Mouse (Mus musculus): Measurements from ENCODE around the gene Degs2. TPM values are rescaled to one million over a fixed set of nuclear protein-coding genes. Genes with fewer than 3 reads are reported as not detected.

The Degs2 gene
- not detected in 2 replicates for polyA plus RNA-seq (2012)

DNA sequence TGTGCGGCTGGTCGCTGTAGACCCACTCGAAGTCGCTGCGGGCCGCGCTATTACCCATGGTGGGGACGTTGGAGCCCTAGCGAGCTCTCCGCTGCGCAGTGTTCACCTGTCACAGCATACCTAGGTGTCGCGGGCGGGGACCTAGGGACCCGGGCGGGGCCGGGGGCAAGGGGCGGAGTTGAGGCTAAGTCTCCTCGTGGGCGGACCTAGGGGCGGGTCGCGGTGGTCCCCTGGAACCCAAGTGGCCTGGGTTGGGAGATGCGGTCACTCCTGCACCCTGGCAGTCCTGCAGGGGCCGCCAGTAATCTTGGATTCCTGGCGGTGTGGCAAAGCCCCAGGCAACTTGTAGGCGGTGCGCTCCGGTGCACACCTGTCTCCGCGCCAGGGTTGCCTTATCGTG lies at the start of gene Degs2:
TSS of gene Degs2 (minus strand) at position 131 of the 400 bp plus-strand sequence.
- TF ChIP-seq GATA1 (IDR thresholded peaks at IDR 0.05; ENCODE audit: low read length), result no peak

DNA sequence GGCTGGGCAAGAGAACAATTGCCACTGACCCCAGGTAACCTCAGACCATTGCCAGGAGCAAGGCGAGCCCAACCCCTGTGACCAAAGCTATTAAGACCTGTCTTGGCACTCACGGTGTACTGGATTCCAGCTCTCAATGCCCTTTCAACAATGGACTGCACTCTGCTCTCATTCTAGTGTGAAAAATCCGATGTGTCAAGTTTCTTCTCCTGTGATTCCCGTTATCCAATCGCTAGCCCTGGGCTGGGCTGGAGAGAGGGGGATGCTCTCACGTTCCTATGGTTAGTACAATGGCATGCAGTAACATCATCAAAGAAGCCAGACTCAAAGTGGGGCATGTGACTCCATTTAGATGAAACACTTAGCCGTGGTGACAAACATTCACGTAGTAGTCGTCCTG lies 49.7 kb upstream of the Degs2 start:
- no peak for TF ChIP-seq GATA1 (IDR thresholded peaks at IDR 0.05; ENCODE audit: low read length)

DNA sequence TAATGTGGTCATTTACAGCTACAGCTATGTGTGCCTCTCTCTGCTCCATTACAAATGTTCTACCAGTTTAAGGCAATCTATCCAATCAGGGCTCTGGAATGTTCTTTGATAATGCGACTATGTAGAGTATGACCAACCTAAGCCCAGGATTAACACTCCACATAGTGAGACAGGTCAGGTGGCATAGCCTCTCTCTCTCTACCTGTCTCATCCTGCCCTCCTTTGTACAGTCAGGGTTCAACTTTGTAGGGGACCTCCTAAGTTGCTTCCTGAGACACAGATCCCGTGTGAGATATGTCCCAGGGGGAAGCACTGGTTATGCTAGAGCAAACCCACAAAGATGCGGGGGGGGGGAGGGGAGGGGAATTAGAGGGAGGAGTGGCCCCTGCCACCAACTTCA lies 48.1 kb upstream of the Degs2 start:
- no peak for TF ChIP-seq GATA1 (IDR thresholded peaks at IDR 0.05; ENCODE audit: low read length)

DNA sequence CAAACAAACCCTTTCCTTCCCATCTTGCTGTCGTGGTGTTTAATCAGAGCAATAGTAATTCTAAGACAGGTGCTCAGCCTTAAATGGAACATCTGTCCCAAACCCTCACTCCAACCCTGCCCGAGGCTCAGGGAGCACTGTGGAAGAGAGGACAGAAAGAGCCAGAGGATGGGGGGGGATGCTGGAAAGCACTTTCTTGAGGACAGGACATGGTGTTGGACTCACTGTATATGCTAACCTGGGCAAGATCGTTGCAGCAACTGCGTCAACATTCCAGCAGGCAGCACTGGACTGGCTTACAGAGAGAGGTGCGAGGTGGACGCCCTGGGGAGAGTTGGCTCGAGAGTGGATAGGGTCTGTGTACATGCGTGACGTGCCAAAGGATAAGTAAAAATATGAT lies 47.3 kb upstream of the Degs2 start:
- TF ChIP-seq GATA1 (IDR thresholded peaks at IDR 0.05; ENCODE audit: low read length), result no peak

DNA sequence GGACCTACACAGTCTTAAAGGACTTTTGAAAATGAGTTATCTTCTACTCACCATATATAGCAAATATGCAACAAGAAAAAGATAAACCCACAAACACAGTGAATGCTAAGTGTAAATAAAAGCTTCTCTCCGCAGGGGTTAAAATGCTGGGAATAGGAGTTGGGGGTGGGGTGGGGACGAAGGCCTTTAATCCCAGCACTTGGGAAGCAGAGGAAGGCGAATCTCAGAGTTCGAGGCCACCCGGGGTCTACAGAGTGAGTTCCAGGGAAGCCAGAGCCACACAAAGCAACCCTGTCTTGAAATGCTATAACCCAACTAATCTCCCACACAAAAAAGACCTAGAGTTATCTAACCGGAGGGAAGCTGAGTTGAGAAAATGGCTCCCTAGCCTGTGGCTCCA lies 46.9 kb upstream of the Degs2 start:
- TF ChIP-seq GATA1 (IDR thresholded peaks at IDR 0.05; ENCODE audit: low read length), result no peak

DNA sequence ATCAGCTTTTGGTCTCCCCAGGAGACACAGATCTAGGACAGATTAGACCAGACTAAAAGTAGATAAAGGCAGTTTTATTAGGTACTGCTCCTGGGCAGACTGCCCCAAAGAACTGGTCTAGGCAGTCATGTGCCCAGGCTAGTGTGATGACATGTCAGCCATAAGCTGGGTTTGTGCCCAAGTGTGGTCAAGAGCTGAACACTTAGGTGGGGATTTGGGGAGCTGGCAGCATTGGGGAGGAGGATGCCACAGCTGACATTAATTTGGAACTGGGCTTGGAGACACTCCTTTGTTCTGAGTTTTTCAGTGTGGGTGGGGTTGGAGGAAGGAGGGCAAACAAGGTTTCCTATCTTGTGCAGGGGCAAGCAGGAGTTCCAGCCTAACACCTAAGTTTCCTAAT lies 43.9 kb upstream of the Degs2 start:
- no peak for TF ChIP-seq GATA1 (IDR thresholded peaks at IDR 0.05; ENCODE audit: low read length)

GRCm38 (mm10) chr12:108742241-108742640 lies 40.1 kb upstream of the Degs2 start:
- no peak for TF ChIP-seq GATA1 (IDR thresholded peaks at IDR 0.05; ENCODE audit: low read length)

DNA sequence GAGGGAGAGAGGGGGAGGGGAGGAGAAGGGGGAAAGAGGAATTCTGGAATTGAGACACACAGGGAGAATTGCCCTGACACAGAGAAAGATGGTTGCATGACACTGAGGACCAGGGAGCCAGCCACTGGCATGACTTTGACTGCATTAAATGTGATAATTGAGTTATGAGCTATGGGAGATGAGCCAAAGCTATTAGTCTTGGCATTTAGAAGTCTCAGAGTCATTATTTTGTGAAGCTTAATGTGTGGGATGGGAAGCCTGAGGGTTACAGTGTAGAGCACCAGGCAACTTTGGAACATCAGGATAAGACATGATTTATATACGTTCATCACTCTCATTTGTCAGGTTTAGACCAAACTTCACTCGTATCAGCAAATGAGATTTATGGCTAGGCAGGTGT lies 39.4 kb upstream of the Degs2 start:
- TF ChIP-seq GATA1 (IDR thresholded peaks at IDR 0.05; ENCODE audit: low read length), result no peak

DNA sequence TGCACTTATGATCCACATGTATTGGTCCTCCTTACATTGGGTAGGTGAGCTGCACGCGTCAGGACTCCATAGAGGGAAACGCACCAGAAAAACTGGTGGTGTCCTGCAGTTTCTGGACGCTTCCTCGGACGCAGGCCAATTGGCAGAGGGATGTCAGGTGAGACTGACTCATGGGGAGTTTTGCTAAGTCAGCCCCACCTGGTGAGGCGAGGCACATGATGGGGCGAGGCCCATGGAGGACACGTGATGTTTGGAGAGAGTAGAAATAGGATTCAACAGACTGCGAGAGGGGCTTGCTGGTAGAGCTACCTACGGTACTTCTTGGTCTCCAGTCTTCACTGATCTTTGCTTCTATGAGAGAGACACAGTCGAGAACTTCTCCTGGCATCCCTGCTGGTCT lies 36.6 kb upstream of the Degs2 start:
- TF ChIP-seq GATA1 (IDR thresholded peaks at IDR 0.05; ENCODE audit: low read length), result no peak

DNA sequence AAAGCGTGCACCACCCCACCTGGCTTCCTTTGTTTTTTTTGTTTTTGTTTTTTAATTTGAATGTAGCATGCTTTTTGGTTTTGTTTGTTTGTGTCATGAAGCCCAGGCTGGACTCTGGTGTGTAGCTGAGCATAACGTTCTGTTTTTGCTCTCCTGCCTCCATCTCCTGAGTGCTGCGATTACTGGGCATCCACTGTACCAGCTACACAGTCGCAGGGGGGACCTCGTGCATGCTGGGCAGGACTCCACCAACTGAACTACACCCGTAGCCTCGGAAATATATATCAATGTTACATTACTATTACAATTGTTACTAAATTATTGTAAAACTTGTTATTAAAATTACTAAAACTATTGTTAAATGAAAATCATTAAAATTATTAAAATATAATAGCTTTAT lies 35.7 kb upstream of the Degs2 start:
- TF ChIP-seq GATA1 (IDR thresholded peaks at IDR 0.05; ENCODE audit: low read length), result no peak

- TF ChIP-seq GATA1 (IDR thresholded peaks at IDR 0.05; ENCODE audit: low read length), result no peak
These were observed 32.3 kb upstream of the Degs2 start for GRCm38 (mm10) chr12:108734386-108734785.

DNA sequence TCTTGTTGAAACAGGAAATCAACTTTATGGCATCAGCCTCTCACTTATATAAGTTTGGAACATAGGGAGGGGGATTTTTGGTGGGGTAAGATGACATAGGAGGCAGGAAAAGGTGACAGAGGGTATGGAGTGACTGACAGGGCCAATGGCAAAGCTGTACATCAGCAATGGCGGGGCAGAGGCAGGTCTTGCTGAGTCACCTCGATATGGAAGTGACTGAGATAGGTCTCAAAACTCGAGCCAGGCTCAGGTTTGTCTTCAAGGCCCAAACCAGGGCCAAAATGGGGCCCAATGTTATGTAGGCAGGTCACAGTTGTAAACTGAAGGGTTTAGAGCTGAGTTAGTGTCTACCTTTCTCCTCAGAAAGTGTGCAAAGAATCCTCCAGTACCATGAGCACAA lies 21.7 kb upstream of the Degs2 start:
- TF ChIP-seq GATA1 (IDR thresholded peaks at IDR 0.05; ENCODE audit: low read length), result no peak

GRCm38 (mm10) chr12:108722464-108722863 lies 20.3 kb upstream of the Degs2 start:
- TF ChIP-seq GATA1 (IDR thresholded peaks at IDR 0.05; ENCODE audit: low read length), result no peak

- no peak for TF ChIP-seq GATA1 (IDR thresholded peaks at IDR 0.05; ENCODE audit: low read length)
These were observed 16.4 kb upstream of the Degs2 start for GRCm38 (mm10) chr12:108718485-108718884.

- no peak for TF ChIP-seq GATA1 (IDR thresholded peaks at IDR 0.05; ENCODE audit: low read length)
These were observed 13.7 kb upstream of the Degs2 start for GRCm38 (mm10) chr12:108715854-108716253.

- TF ChIP-seq GATA1 (IDR thresholded peaks at IDR 0.05; ENCODE audit: low read length), result no peak
These were observed 10.4 kb upstream of the Degs2 start for GRCm38 (mm10) chr12:108712481-108712880.

DNA sequence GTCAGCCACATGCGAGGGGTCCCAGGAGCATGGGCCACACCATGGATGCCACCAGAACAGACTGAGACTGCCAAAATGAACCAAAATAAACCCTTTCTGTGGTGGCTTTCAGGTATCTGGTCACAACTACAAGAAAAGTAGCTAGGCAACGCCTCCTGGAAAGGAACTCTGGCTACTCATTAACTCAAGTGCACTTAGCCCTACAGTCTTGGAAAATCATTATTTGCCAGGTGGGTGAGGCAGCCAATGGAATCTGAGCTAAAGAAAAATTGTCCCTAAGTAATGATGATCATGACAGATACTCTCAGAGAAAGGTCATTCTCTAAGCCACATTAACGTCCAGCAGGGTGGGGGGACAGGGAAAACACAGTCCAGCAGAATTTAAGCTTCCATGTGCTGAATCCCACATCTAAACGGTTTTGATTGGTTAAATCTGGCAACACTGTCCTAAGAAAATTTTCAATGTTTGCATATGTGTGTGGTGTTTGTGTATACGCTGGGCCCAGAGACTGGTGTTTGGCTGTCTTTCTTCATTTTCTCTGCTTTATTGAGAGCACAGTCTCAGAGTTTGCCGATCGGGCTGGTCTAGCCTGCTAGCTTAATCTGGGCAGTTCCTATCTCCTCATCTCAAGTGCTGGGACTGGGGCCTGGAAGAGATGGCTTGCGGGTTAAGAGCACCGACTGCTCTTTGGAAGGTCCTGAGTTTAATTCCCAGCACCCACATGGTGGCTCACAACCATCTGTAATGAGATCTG lies 8.9 kb upstream of the Degs2 start:
- no peak for TF ChIP-seq GATA1 (IDR thresholded peaks at IDR 0.05; ENCODE audit: low read length)
